Mouse (Mus musculus) c-Kit-negative CD71-positive TER-119-positive erythroid progenitor cells, embryonic 14.5 days (primary cell): ENCODE measurements at regions not wholly inside any gene's neighbourhood (a gene's known extent, or its start where the extent isn't known, plus 50 kb on each side); places are given as distances from the start of the nearest gene placed in this dataset.

ENCODE experiments used
- DNase-seq: peaks from one replicate; pipeline ENCODE4 v3.0.0-alpha.2; 2013; ENCODE audit warnings: low read depth, low spot score

DNA sequence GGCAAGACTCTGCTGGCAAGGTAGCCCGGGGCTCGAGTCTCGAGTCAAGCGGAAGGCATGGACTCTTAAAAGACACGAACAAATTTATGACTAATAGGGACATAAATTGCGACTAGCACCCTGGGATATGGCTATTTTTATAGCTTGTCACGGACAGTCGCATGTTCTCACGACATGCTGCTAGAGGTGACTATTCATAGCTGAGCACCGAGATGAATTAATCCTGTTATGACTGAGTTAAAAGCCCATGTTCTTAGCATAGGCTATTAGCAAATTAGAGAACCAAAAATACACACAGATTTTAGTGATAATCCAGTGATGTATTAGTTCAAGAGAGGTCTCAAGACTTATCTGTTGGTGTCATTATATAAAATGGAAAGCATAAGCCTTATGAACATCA lies 539.2 kb downstream of the Gm19410 start:
- DNase-seq, result no peak

DNA sequence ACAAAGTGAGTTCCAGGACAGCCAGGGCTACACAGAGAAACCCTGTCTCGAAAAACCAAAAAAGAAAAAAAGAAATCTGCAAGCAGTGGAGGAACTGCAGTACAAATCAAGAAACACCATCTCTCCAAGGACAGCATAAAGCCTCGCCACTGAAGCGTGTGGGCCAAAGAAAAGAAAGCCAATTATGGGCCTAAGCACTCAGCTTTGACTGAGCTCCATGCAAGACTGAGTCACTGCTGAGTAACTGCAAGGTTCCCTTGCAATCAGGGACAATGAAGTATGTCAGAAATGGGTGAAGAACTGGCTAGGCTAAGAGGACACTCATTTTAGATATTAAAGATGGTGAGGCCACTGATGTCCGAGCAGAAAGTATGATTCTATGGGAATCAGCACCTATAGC lies 540.7 kb downstream of the Gm19410 start:
- no peak for DNase-seq

DNA sequence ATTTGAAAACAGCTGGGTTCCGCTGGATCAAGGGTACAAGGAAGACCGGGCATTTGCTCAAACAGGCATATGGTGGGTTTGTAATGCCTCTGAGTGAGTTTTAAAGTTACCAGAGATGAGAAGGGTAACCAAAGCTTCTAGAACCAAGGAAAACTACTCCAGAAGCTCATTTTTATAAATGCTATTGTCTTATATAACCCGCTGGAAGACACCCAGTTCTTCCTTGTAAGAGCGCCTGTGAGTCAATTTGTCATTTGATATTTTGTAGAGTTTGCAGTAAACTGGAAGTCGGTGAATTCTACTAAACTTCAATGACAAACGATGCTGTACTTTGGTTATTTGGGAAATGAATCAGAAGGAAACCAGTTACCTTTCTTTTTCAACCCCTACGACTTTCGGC lies 541.9 kb downstream of the Gm19410 start:
- no peak for DNase-seq

DNA sequence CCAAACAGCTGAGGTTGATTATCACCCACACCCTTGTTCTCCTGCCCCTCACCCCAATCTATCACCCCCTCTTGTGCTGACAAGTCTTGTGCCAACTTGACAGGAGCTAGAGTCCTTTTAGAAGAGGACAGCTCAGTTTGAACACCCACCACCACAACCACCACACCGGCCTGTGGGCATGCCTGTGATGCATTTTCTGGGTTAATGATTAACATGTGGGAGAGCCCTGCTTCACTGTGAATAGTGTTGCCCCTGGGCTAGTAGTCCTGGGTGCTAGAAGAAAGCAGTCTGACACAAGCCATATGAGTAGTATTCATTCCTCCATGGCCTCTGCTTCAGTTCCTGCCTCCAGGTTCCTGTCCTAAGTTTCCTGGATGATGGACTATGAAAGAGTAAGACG lies 542.5 kb downstream of the Gm19410 start:
- DNase-seq, result no peak

DNA sequence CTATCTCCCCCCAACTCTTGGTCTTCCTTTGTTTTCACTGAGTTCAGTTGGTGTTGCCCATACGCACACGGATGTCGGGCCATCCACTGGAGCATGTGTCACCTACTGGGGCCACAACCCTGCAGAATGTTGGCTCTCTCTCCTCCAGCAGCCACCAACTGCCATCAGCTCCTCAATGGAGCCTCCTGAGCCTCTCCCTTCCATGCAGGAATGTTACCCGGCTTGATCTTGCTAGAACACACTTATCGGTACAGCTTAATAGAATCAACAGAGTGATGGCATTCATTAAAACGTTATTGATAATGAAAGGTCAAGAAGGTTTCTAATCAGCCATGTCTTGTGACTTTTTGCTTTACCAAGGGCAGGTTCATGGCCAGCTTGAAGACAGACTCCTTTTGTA lies 543.7 kb downstream of the Gm19410 start:
- DNase-seq, result no peak

DNA sequence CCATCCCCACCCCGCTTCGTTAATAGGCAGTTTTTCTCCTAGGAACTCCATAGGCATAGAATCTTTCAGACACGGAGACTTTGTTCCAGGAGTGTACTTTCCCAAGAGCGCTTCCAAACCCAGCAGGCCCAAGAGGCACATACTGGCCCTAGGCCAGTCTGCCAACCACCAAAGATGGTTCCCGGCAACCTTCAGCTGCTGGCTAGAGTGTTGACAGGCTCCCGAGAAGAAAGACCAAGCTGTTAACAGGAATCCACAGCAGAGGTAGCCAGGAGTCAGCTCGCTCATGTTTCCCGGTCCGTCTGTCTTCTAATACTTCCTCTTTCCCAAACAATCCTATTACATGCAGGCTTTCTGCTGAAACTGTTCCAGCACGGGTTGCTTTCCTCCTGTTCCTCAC lies 544.4 kb downstream of the Gm19410 start:
- no peak for DNase-seq

DNA sequence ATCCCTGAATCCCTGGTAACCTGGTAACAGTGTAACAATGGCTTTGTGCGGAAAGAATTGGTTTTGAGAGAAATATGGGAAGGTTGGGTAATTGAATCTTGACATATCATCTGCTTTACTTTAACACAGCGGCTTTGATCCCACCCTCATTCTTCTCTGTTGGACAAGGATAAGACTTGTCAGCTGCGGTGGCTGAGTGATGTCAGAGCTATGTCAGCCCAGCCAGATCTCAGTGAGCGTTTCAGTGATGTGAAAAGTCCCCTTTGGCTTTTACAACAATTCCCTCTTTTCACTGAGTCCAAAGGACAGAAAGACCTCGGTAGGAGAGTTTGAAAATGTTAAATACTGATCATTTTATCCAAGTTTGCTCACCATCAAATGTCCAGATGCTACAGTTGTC lies 546.1 kb downstream of the Gm19410 start:
- no peak for DNase-seq

DNA sequence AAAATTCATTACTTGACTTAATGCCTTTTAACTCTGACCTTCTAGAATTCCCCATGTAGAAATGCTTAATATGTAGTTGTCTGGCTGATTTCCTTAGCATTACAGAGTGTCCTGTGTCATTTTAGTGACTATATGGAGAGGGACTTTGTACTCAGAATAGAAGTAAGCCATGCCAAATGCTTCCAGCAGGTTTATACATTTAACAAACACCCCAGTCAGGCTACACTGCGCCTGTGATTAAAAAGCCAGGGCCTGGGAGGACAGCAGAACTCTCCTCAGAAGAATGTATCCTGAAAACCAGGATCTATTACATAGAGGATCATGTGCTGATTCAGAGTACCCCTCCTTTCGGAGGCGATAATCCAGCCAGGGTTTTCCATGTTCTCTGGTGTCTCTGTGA lies 547.4 kb downstream of the Gm19410 start:
- DNase-seq, result no peak

DNA sequence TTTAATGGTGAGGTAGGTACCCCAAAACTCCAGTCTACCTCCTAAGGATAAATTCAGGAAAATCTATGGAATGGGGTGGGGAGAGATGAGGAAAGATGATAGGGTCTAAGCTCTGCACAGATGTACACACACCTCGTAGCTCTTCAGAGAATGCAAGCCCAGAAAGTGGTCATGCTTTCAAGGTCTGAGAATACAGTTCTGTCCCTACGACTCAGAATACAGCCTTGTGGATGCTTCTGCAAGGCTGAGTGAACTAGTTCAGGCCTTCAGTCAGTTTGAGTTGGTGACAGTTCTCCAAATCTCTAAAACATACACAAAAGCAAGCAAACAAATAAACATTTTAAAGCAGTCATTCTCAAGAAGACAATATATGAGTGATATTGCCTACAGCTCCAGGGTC lies 552.8 kb downstream of the Gm19410 start:
- no peak for DNase-seq

DNA sequence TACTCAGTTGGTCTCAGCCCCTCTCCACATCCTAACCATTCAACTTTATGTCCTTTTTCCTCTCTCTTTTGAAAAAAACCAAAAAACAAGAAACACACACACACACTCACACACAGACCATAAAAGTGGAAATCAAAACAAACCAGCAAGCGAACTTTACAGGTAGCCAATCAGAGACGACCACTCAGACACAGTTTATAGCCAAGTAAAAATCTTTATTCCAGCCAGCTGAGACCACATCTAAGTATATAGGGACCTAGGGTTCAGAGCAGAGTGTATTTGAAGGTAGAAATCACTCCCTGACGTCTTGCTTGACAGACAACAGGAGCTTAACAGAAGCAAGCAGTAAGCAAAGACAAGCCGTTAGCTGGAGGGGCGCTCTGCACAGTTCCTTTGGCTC lies 553.3 kb downstream of the Gm19410 start:
- no peak for DNase-seq

DNA sequence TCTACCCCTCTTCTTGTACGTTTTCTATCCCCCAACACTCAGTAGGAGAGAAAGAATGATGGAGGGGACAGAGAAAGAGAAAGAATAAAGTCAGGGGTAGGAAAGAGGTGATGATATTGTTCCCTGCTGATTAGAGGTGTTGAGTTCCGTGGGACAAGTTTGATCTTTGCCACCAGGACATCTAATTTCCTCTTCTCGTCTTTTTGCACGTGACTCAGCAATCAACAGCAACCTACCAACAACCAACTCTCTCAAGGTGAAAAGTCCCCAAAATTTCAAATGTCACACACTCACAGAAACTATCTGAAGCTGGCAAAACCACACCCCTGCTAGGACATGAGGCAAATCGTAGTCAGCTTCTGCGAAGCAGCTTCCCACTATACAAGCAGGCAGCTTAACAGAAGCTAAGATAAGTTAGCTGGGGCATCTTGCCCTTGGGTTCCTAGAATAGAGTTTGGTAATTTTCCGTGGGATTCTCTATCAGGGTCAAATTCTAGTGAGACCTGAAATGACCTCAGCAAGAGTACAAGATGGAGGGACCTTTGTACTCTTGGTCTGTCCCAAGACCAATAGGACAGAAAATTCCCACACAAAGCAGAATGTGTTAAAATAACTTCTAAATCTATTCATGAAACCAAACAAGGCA lies 553.8 kb downstream of the Gm19410 start:
- DNase-seq, result no peak

DNA sequence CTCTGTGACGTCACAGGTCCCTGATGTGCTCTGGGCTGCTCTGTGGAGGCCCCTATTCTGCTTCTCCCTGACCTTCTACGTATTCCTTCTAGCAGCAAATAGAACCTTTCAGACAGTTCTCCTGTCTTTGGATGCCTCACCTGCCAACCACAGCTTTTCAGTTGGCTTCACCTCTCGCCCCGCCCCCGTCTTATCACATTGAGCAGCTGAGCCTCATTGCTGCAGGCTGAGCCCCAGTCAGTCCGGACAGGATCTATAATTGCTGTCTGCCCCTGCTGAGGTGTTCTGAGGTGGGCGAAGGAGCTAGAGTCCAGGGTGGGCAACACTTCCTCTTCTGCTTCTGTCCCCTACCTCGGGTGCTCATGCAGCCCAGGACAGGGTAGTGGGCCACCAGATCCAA lies 556.5 kb downstream of the Gm19410 start:
- DNase-seq, result no peak

DNA sequence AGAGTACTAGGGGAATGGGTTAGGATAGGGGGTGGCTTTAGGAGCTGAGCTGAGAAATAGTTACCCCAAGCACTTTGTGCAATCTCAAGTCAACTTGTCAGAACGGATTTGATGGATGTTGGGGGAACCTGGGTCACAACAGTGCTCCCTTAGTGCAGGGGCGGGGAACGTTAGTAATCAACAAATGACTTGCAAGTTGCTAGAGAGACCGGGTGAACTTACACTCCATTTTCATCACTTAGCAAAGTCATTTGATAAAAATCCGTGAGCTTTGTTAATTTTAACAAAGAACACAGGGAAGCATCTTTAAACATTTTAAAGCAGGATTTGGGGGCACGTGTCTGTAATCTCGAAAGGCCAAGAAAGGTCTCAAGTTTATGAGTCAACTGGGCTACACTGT lies 557.0 kb downstream of the Gm19410 start:
- no peak for DNase-seq

DNA sequence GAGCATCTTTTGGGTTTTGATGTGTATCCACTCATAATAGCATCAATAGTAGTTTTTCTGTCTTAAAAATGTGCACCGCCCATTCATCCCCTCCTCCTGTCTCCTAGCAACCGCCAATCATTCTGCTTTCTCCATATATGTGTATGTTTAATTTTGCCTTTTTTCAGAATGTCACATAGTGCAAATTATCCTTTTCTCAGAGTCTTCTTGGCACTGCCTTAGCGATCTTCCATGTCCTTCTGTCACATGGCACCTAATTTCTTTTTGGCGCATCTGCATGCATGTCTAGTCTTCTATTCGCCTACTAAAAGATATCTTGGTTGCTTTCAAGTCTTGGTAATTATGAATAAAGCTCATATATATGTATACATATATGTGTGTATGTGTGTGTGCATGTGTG lies 573.0 kb downstream of the Gm19410 start:
- no peak for DNase-seq

DNA sequence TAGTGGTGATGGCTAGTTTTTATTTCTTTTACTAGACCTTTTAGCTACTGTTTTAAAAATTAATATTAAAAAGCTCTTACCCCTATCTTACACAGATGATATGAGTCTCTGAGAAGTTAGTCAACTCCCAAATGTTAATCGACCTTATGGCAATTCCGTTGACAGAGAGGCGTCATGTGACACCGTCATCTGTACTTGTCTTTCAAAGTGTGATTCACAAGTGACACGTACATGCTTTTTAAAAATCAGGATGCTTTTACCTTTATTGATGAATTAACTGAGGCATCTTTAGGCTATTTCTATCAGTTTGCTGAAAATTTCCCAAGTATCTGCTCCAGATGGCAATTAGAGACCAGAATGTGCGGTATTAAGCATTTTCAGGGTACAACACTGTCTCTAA lies 573.9 kb downstream of the Gm19410 start:
- no peak for DNase-seq

DNA sequence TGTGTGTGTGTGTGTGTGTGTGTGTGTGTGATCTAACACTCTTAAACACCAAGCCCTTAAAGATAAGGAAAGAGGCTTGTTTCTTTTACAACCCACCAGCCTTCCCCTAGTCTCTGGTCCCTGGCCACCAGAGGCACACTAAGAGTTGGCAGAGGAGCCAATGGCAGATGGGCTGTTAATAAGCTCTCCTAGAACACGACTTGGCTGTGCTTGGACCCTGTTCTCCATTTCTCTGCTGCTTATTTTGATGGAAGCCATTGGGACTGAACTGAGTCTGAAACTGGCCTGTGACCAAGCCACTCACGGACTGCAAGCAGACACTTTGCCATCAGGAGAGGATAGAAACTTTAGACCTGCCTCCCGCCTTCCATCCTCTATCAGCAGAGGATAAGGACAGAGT lies 574.9 kb downstream of the Gm19410 start:
- DNase-seq, result no peak

DNA sequence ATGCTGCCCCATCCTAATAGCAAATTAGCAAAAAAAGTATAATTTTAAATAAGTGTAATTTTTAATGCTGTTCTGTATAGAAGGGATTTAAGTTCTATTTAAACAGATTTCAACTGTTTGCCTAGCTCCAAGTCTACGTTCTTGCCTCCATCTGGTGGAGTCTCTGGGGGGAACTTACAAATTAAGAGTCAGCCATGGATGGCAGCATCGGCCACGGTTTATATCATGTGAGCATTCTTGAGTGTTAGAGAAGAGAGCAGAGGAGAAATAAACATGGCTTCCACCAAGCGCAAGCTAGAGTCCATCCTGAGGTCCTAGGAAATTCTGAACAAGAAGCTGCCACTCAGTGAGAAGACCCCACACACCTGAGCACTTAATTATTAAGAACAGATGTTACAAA lies 576.4 kb downstream of the Gm19410 start:
- DNase-seq, result no peak

DNA sequence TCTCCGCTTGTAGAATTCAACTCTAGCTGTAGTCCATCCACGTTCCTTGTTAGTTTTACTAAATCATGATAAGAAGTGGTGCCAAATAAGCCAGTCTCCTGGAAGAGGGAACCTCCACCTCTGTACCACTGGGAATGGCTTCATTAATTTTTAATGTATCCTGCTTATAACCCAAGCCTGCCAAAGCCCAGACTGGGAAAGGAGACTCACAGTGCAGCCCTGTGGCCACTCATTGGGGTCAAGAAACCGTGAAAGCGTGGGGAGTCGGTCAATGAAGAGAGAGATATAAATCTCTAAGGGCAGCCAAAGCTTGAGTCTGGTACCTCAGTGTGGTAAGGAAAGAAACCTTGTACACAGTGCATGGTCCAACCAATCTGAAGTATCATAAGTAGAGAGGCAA lies 577.1 kb downstream of the Gm19410 start:
- no peak for DNase-seq

DNA sequence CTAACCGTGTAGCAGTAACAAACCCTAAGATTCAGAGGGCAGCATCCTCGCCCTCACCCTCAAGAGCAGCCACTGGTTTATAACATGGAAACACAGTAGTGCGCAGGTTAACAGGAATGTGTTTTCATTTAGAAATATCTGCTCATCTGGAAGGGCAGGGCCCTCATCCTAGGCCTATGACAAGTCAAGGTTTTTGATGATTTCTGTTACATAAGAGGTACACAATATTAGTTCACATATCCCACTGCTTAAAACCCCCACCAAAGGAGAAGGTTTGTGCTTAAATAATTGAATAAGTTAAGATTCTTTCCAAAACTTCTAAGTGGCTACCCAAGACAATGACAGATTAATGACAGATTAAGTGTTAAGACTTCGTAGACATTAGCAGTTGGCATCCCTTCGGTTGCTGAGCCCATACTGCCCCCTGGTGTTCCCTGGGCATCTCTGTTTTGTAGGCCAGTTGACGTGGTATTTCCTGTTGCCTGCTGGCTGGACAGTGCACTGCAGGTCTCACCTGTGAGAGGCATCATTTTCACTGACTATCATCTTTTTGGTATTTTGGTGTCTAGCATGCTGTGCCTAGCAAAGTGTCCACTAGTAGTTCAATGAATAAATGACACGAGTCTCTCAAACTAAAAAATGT lies 581.2 kb downstream of the Gm19410 start:
- DNase-seq, result peak; percentile 3

DNA sequence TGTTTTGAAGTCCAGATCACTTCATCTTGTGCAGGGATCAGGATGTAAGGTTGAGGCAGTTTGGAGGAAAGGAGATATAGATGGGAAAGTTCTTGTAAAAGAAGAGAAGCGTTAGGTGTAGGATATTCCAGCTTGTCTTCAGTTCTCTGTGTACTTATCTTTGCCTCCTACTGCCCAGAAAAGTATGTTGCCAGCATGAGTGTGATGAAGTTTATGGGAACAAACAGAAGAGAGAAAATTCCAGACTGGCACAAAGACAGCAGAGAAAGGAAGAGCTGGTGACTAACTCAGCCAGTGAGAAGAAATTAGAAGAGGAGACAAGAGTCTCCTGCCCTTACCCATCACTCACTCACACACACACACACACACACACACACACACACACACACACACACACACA lies 582.5 kb downstream of the Gm19410 start:
- no peak for DNase-seq

DNA sequence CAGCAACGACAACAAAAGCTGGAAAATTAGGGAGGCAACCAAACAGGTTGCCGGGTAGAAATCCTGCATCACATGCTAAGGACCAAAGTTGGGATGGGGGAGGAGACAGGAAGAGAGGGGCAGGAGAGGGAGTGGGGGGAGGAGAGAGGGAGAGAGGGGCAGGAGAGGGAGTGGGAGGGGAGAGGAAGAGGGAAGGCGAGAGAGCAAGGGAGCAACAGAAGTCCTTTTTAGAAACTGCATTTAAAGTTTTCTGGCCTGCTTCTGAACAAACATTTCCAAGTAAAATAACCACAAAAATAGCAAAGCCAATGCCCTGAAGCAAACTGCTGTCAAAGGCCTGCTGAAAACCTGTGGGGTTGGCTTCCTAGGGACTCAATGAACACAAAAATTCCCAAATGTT lies 589.3 kb downstream of the Gm19410 start:
- no peak for DNase-seq

DNA sequence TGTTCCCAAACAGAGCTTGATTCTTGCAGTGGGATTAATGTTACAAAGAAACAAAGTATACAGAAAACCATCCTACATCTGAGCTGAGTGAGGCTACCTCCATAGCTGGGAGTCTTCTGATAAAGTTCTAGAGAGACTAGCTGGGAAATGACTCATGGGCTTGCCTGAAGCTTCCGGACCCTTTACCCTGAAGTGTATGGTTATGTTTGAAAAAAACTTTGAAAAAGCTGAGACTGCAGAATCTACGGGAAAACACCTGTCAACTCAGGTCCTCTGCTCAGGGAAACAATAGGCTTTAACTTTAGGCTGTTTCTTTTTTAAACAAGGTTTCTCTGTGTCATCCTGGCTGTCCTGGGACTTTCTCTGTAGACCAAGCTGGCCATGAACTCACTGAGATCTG lies 593.4 kb downstream of the Gm19410 start:
- no peak for DNase-seq

DNA sequence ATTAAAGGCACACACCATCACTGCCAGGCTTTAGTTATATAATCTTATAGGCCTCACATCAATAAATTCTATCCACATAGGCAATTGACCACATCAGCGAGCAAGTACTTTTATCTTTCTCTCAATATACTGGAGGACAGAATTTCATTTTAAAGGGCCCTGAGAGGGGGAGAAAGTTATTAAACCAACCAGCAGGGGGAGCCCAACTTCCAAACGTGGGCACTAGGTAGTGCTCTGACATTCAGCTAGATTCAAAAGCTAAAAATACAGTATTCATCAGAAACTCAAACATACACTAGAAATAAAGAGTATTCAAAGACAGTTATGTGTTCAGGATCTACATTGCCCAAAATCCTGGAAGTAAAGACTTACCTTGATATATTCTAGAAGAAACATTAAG lies 595.7 kb downstream of the Gm19410 start:
- peak; percentile 1 for DNase-seq

DNA sequence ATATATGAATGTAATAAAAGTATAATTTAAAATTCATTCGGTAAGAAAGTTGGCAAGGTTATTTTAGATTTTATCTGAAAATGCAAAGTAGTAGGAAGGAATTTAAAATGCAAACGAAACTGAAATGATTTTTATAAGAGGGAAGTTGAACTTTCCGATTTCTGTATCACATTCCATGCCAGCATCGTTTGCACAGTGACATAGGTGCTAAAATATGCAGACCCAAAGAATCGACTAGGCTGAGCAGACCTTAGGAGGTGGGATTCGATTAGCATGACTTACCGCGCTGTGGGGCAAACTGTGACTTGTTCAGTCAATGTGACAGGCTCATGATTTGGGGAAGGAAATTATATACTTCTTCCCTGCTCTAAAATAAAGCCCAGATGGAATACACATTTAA lies 596.2 kb downstream of the Gm19410 start:
- no peak for DNase-seq
